In genomic region chr12:13249573-13249919, GRCm38 (mm10) we compare ENCODE assay signal across 8 mouse cellular contexts. TPM values are rescaled to one million over a fixed set of nuclear protein-coding genes. Genes with fewer than 3 reads are reported as not detected.
DNase-seq lines count a peak whose midpoint lies in the region; ATAC-seq and TF ChIP-seq lines count a peak whose summit lies in the region.

No protein-coding gene starts in this region.

- no peaks in the 10 kb centered on the region for H3K9me3 ChIP-seq in forebrain, embryonic 15.5 days
- H3K9me3 ChIP-seq in liver, embryonic 14.5 days (ENCODE audit: control insufficient read depth, low read length), result no peaks in the 10 kb centered on the region

- peak overlapping the region; percentile 99 for H3K4me3 ChIP-seq in gastrocnemius, adult 2 months
- peak overlapping the region; percentile 95 for H3K4me3 ChIP-seq in C2C12 (ENCODE audit: insufficient read depth, poor library complexity, severe bottlenecking)
- H3K4me3 ChIP-seq in forebrain, embryonic 15.5 days, result peak overlapping the region; percentile 58
- peak overlapping the region; percentile 81 to 98; a peak in 3 of 4 replicates for H3K4me3 ChIP-seq in liver, embryonic 14.5 days (ENCODE audit: insufficient read depth in 1 of 2, low read depth in 2 of 2, low read length in 2 of 2)

- no peak for TF ChIP-seq CTCF in gastrocnemius, adult 2 months (IDR thresholded peaks at IDR 0.05)
- TF ChIP-seq CTCF in C2C12 (IDR thresholded peaks at IDR 0.05; ENCODE audit: control insufficient read depth, insufficient read depth, insufficient read length), result no peak
- no peak for TF ChIP-seq CTCF in liver, embryonic 14.5 days (IDR thresholded peaks at IDR 0.05; ENCODE audit: low read depth)

- intact Hi-C loops in gastrocnemius, adult 2 months (cut with DNase I), result no loop called here

- H3ac ChIP-seq in C2C12 (ENCODE audit: control insufficient read depth, insufficient read length, low read depth), result no peak overlapping the region

- WGBS in forebrain, embryonic 15.5 days, result 85% methylated on average over 3 of the region's 3 CpGs
- WGBS in liver, embryonic 14.5 days (ENCODE audit: insufficient replicate concordance), result 74% methylated on average over 3 of the region's 3 CpGs

- peak overlapping the region; percentile 42 for H3K4me2 ChIP-seq in forebrain, embryonic 15.5 days (replicated peaks)
- H3K4me2 ChIP-seq in liver, embryonic 14.5 days (ENCODE audit: low read depth), result peak overlapping the region; percentile 78

- peaks cover 23% of the 10 kb centered on the region for H3K36me3 ChIP-seq in C2C12 (ENCODE audit: control insufficient read depth, insufficient read depth)
- H3K36me3 ChIP-seq in forebrain, embryonic 15.5 days, result peaks cover 7% of the 10 kb centered on the region; the same call in 1 of the 2 replicates
- no peaks in the 10 kb centered on the region; the same call in 1 of the 2 replicates for H3K36me3 ChIP-seq in liver, embryonic 14.5 days (replicated peaks; ENCODE audit: control insufficient read depth, insufficient read depth, low read depth)

- peak; percentile 18; the same call in 1 of the 2 replicates for ATAC-seq in forebrain, embryonic 15.5 days (replicated peaks)
- ATAC-seq in liver, embryonic 14.5 days (ENCODE audit: insufficient read depth), result no peak

- TF ChIP-seq EP300 in liver, embryonic 14.5 days (IDR thresholded peaks at IDR 0.05; ENCODE audit: low read depth), result no peak

- H3K27me3 ChIP-seq in C2C12 (ENCODE audit: control insufficient read depth, insufficient read depth, insufficient read length), result no peaks in the 10 kb centered on the region
- no peaks in the 10 kb centered on the region for H3K27me3 ChIP-seq in forebrain, embryonic 15.5 days
- no peaks in the 10 kb centered on the region for H3K27me3 ChIP-seq in liver, embryonic 14.5 days (ENCODE audit: control insufficient read depth, insufficient read depth, low read length)

- peaks cover 34% of the 10 kb centered on the region for H3K79me3 ChIP-seq in C2C12 (ENCODE audit: low read depth)

- peaks cover 20% of the 10 kb centered on the region for H3K4me1 ChIP-seq in forebrain, embryonic 15.5 days
- peaks cover 2 to 6% of the 10 kb centered on the region in 2 experiments; a peak in 2 of 4 replicates for H3K4me1 ChIP-seq in liver, embryonic 14.5 days (replicated peaks; ENCODE audit: control insufficient read depth in 2 of 2, insufficient read depth in 2 of 2, low read length in 1 of 2)

- H3K79me2 ChIP-seq in C2C12 (ENCODE audit: control insufficient read depth, insufficient read depth), result peaks cover 52% of the 10 kb centered on the region

- H3K27ac ChIP-seq in gastrocnemius, adult 2 months, result peak overlapping the region; percentile 87
- peak overlapping the region; percentile 83 for H3K27ac ChIP-seq in forebrain, embryonic 15.5 days (replicated peaks)
- no peak overlapping the region for H3K27ac ChIP-seq in liver, embryonic 14.5 days

- DNase-seq in gastrocnemius, adult 2 months, result no peak
- no peak for DNase-seq in gastrocnemius, adult 8-10 months (ENCODE audit: low spot score in 2 of 2)
- DNase-seq in liver, embryonic 14.5 days (ENCODE audit: low read depth in 3 of 3, low spot score in 3 of 3), result no peak
- DNase-seq in Muller cell, postnatal 12 days (ENCODE audit: inconsistent ontology term), result no peak
- DNase-seq in left cerebral cortex, adult 9 months (ENCODE audit: low spot score in 2 of 2), result no peak
- DNase-seq in layer of hippocampus, adult 8-10 months (ENCODE audit: low spot score in 2 of 2), result no peak

- H3K9ac ChIP-seq in forebrain, embryonic 15.5 days (replicated peaks), result peak overlapping the region; percentile 78; the same call in 1 of the 2 replicates
- peak overlapping the region; percentile 98 for H3K9ac ChIP-seq in liver, embryonic 14.5 days (replicated peaks)

TF ChIP-seq in C2C12, 6 proteins besides CTCF, POLR2A, EP300 and RAD21:
- TF ChIP-seq MYOD1 (IDR thresholded peaks at IDR 0.05; ENCODE audit: control insufficient read depth, insufficient read length, low read depth) (no peak), MAX (IDR thresholded peaks at IDR 0.05) (no peak), MYOG (IDR thresholded peaks at IDR 0.05; ENCODE audit: control insufficient read depth, extremely low read depth, insufficient read length) (no peak), FOSL1 (IDR thresholded peaks at IDR 0.05; ENCODE audit: insufficient read depth, low read length, poor library complexity, severe bottlenecking) (no peak)

RNA-seq across cellular contexts. Expression of gene Ddx1, which starts 0.5 kb away (rescaled TPM):
- total RNA-seq in gastrocnemius, adult 2 months (2021), result 100 to 1,000 TPM; 127 to 130 TPM
- 100 to 1,000 TPM; 113 to 140 (median 124) TPM for total RNA-seq in gastrocnemius, adult 8-10 months (2022)
- 43.0 TPM for polyA plus RNA-seq in C2C12 (2012; fragmentation: generic; extraction: Trizol)
- 147 and 153 TPM in 2 replicates for polyA plus RNA-seq in forebrain, embryonic 15.5 days (2015; fragmentation: Nextera tagmentation; extraction: Ambion mirVana)
- 11.9 and 22.5 TPM in 2 replicates for polyA plus RNA-seq in liver, embryonic 14.5 days (2012; rRNA removed)
- 68.5 and 75.1 TPM in 2 replicates for polyA plus RNA-seq in liver, embryonic 14.5 days (2014; fragmentation: Nextera tagmentation; extraction: Ambion mirVana)
- total RNA-seq in layer of hippocampus, adult 8-10 months (2022), result 100 to 1,000 TPM; 125 to 141 (median 126) TPM

RNA-seq across cellular contexts. Expression of gene Nbas, which starts 19.4 kb away (rescaled TPM):
- 10 to 100 TPM; 20.3 to 25.1 TPM for total RNA-seq in gastrocnemius, adult 2 months (2021)
- 10 to 100 TPM; 20.0 to 24.1 (median 22.3) TPM for total RNA-seq in gastrocnemius, adult 8-10 months (2022)
- 10.5 TPM for polyA plus RNA-seq in C2C12 (2012; fragmentation: generic; extraction: Trizol)
- 11.3 and 11.8 TPM in 2 replicates for polyA plus RNA-seq in forebrain, embryonic 15.5 days (2015; fragmentation: Nextera tagmentation; extraction: Ambion mirVana)
- 3.7 and 4.9 TPM in 2 replicates for polyA plus RNA-seq in liver, embryonic 14.5 days (2012; rRNA removed)
- polyA plus RNA-seq in liver, embryonic 14.5 days (2014; fragmentation: Nextera tagmentation; extraction: Ambion mirVana), result 5.2 and 5.3 TPM in 2 replicates
- 10 to 100 TPM; 35.2 to 40.0 (median 38.2) TPM for total RNA-seq in layer of hippocampus, adult 8-10 months (2022)
